Mouse (Mus musculus) kidney, adult 9 months (tissue): Measurements from ENCODE around the gene Rprd2.
A peak's percentile ranks its signal among the peaks of the same experiment; 100 is the strongest.

Source experiments
- DNase-seq: peaks from one replicate; pipeline ENCODE4 v3.0.0; 2022

Gene Rprd2

DNA sequence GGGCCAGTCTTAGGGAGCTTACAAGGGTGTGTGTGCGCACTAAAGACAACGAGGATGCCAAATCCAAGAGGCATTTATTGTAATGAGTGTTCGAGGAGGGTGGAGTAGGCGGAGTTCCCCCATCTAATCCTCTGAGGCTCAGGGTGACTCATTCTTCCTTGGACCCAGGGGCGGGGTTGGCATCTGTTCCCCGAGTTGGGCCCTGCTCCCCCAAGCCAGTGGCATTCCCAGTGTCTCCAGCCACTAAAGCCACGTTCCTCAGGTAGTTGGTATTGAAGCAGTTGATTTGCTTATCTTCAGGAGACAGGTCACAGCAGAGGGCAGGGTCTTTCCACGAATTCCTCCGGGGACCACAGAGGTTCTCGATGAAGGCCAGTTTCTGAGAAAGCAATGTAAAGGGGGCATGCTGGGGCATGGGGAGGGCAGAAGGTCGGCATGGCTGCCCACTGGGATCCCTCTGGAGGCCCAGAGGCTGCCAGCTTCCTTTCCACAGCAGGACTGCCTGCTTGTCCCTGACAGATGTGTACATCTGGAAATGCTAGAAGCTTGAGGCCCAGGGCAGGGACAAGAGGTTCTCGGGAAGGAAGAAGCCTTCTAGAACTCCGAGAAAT, 84.5 kb downstream of the Rprd2 start:
- DNase-seq, result no peak

DNA sequence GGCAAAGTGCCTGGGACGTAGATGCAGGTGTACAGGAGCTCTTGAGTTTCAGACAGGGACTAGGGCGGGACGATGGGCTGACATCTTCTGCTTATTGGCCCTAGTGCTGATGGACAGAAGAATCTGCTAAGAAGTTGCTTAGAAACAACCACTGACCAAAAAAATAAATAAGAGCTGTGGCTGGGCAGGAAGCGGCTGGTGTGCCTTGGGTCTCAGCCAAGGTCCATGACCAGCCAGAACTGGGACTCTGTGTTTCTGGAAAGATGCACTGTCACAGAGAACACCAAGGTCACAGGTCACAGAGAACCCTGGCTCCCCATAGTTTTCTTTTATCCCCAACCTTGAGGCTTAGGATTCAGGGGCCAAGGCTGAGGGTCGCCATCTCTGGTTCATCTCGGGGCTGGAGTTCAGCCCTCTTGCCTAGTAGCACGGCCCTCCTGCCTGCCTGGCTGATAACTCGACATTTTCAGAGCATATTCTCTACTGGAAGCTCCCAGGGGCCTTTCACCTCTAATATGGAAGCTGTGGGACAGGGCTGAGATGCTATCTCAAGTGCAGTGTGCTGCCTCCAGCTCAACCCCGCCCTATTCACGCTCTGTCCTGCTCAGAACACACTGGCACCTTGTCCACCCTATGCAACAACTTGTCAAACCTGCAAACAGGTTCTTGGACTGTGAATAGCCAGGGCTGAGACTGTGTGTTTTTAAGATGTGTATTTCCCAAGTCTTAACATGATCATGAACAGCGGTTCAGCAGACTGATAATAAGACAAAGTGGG, 85.7 kb downstream of the Rprd2 start:
- DNase-seq, result peak; percentile 46

DNA sequence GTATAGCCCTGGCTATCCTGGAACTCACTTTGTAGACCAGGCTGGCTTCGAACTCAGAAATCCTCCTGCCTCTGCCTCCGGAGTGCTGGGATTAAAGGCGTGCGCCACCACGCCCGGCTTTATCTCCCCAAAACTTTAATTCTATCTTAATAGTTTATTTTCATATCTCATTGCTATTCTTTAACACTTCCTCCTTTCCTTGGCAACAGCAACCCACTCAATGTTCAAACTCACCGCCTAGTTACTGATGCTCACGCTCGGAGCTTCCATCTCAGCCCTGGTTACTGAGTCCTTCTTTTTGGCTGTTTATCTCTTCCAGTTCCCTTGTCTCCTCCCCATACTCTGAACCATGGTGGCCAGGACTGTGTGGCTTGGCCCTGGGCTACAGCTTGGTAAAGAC, 86.4 kb downstream of the Rprd2 start:
- DNase-seq, result no peak

DNA sequence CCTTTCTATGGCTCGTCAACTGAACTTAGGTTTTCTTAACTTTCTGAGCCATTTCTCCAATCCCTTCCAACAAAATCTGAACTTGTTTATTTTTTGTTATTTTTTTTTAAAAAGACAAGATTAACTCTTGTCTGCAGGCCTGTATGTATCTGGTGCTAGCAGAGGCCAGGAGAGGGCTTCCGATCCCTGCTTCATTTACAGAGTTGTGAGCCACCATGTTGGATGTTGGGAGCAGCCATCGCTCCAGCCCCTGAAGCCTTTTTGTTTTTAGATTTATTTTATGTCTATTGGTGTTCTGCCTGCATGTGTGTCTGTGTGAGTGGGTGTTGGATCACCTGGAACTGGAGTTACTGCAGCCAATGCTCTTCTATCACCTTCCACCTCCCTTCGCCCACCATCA, 86.9 kb downstream of the Rprd2 start:
- no peak for DNase-seq

DNA sequence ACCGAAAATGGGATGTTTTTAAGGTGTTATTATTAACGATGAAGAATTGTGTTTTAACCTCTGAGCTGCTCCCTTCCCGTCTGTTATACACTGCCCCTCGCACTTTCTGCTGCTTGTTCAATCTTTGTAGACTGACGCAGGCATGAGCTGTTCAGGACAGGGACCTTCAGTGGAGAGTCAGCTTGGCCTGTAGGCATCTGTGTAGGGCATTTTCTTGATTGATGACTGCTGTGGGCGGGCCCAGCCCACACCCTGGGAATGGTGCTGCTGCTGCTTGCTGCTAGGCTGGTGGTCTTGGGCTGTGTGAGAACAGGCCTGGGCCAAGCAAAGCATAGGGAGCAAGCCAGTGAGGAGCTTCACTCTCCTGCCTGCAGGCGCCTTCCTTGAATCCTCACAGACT, 88.2 kb downstream of the Rprd2 start:
- DNase-seq, result no peak

DNA sequence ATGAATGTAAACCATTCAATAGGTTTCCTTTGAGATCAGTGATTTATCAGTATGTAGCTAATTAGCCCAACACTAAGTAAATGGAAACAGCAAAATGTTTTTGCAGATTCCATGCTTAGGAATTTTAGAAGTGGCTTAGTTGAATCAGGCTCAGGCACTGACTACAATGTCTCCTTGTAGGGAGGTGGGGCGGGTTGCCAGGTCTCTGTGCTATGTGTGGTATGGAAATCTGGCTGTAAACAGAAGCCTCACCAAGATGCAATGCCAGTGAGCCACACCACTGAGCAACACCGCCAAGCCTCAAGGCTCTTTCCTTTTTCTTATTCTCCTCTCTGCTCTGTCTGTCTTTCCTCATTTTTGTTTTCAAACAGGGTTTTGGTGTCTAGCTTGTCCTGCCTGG, 89.8 kb downstream of the Rprd2 start:
- no peak for DNase-seq

DNA sequence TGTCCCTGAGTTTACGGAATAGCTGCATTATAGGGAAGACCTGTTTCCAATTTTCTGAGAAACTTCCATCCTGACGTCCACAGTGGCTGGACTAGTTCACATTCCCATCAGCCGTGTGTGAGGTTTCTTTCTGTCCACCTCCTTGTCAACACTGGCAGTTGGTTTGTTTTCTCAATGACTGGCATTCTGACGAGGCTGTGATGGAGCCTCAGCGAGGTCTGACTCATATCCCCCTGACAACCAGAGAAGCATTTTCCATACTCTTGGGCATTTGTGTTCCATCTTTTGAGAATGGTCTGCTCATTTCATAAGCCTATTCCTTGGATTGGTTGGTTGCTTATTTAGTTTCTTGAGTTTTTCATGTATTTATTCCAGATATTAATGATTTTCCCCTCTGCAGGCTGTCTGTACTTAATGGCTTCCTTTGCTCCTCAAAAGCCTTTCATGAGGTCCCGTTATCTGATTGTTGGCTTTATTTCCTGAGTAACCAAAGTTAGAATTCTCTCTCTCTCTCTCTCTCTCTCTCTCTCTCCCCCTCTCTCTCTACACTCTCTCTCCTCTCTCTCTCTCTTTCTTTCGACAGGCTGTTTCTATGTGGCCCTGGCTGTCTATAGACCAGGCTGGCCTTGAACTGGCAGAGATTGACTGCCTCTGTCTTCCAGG, 91.8 kb downstream of the Rprd2 start:
- no peak for DNase-seq

DNA sequence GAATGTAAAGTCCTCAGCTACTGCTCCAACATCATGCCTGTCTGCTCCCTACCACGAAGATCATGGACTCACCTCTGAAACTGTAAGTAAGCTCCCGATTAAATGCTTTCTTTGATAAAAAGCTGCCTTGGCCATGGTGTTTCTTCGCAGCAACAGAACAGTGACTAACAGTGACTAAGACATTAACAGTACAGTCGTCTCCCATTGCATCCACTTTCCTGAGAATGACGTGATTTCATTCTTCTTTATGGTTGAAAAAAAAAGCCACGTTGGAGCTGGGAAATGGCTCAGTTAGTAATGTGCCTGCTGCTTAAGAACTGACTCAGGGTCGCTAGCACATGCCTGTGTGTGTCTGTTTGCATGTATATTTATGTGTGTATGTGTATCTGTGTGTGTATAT, 92.8 kb downstream of the Rprd2 start:
- DNase-seq, result no peak

DNA sequence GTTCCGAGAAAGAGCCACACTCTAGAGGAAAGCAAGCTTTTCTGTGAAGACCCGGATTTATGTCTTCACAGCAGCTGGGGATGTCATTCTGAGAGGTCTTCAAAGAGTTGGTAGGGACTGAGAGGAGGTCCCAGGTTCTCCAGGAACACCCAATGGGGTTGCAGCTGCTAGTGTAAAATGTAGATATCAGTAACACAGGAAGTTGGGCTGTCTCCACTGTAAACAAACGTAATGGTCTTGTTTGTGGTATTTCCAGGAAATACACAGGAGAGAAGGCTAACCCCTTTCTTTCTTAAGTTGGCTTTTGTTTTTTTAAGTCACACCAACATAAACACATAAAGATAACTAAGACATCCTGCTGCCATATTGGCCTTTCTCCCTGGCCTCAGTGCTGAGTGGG, 96.3 kb downstream of the Rprd2 start:
- no peak for DNase-seq

DNA sequence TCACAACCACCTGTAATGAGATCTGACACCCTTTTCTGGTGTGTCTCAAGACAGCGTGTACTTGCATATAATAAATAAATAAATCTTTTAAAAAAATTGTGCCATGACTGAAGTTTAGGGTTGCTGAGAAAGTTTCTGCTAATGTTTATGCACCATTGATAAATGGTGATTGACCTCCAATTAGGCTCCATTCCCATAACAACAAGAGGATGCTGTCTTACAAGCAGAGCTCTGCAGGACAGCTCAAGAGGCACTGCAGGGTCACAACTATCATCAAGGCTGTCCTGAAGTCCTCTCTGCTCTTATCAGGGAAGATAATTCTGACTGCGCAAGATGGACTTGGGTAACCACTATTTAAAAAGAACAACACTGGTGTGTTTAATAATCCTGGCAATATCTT, 100.5 kb downstream of the Rprd2 start:
- no peak for DNase-seq

DNA sequence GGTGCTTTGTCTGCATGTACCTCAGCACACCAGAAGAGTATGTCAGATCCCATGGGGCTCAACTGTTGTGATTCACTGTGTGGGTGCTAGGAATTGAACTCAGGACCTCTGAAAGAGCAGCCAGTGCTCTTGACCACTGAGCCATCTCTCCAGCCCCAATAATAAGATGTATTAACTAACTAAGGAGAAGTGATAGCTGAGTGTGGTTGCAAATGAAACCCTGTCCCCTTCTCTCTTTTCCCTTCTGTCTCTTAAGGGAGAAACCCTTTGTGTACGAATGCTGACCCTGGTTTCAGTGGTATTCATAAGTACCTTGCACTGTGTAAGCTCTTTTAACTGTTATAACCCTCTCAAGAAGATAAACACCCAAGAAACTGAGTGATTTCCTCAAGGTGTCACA, 102.6 kb downstream of the Rprd2 start:
- no peak for DNase-seq
